Comparison of ENCODE assay signal across 11 mouse cellular contexts in the genomic region with DNA sequence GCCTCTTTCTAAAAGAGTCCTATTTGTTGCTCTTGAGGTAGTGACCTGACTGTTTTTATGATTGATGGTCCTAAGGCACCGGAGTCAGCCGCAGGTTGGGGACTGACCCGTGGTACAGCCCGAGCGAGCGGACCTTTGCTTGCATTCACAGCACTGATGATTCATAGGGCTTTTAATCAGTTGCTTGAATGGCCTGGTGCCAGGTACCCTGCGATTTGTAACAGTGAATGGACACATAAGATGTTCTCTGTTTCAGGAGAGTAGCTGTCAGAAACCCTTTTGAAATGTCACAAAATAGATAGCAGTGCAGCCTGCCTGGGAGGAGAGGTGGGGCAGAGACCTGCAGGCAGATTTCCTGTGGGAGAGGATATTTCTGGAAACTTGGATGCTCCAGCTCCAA. TPM values are rescaled to one million over a fixed set of nuclear protein-coding genes. Genes with fewer than 3 reads are reported as not detected.
DNase-seq lines count a peak whose midpoint lies in the region; ATAC-seq lines count a peak whose summit lies in the region.
"Had no signal": no experiment of that assay in that cellular context is flagged by ENCODE, and none has a peak within 500 bp of the region (broad histone marks: within the 10 kb centered on the region; RNA-seq: fewer than 3 reads in every experiment).

No protein-coding gene starts in this region.

- no peaks in the 10 kb centered on the region for H3K9me3 ChIP-seq in heart, embryonic 12.5 days (replicated peaks)
- no peaks in the 10 kb centered on the region for H3K9me3 ChIP-seq in midbrain, embryonic 11.5 days (ENCODE audit: control insufficient read depth, low read length)
- H3K9me3 ChIP-seq in midbrain, embryonic 10.5 days (replicated peaks): no peaks in the 10 kb centered on the region
- H3K9me3 ChIP-seq: lung, embryonic 15.5 days had no signal

- H3K27ac ChIP-seq in heart, embryonic 12.5 days (ENCODE audit: poor library complexity, severe bottlenecking): no peak overlapping the region; the same call in 1 of the 2 replicates
- no peak overlapping the region for H3K27ac ChIP-seq in midbrain, embryonic 11.5 days (ENCODE audit: low read depth, low read length)
- no peak overlapping the region for H3K27ac ChIP-seq in midbrain, embryonic 10.5 days (replicated peaks)
- H3K27ac ChIP-seq: lung, embryonic 15.5 days had no signal

- peak overlapping the region; percentile 27; the same call in 1 of the 2 replicates for H3K4me2 ChIP-seq in heart, embryonic 12.5 days
- H3K4me2 ChIP-seq in midbrain, embryonic 11.5 days: no peak overlapping the region
- H3K4me2 ChIP-seq: lung, embryonic 15.5 days had no signal

- DNase-seq in heart, postnatal 14 days: no peak
- peak; percentile 76 for DNase-seq in midbrain, embryonic 11.5 days (ENCODE audit: low spot score, missing footprints)
- no peak for DNase-seq in midbrain, embryonic 10.5 days (ENCODE audit: low spot score)
- peak; percentile 78 to 79 for DNase-seq in cerebellum, postnatal 14 days
- peak; percentile 64 for DNase-seq in testis, postnatal 10 days (ENCODE audit: low spot score)
- DNase-seq in left cerebral cortex, adult 9 months (ENCODE audit: low spot score in 2 of 2): no peak
- DNase-seq: gastrocnemius, postnatal 25 days had no signal

- WGBS in heart, embryonic 12.5 days: 28% methylated on average over 7 of the region's 7 CpGs
- WGBS in midbrain, embryonic 11.5 days: 85% methylated on average over 7 of the region's 7 CpGs
- 93% methylated on average over 7 of the region's 7 CpGs for WGBS in midbrain, embryonic 10.5 days

- no peak overlapping the region for H3K9ac ChIP-seq in heart, embryonic 12.5 days
- H3K9ac ChIP-seq in midbrain, embryonic 11.5 days (ENCODE audit: low read length): no peak overlapping the region
- H3K9ac ChIP-seq: lung, embryonic 15.5 days had no signal

- H3K27me3 ChIP-seq in heart, embryonic 12.5 days (replicated peaks): peaks cover 36% of the 10 kb centered on the region
- H3K27me3 ChIP-seq in midbrain, embryonic 11.5 days (ENCODE audit: control insufficient read depth, insufficient read depth, low read length): no peaks in the 10 kb centered on the region
- H3K27me3 ChIP-seq in midbrain, embryonic 10.5 days (ENCODE audit: low read depth, poor library complexity, severe bottlenecking): peaks cover 53% of the 10 kb centered on the region

- peaks cover 38% of the 10 kb centered on the region for H3K4me1 ChIP-seq in heart, embryonic 12.5 days (replicated peaks)
- peaks cover 25% of the 10 kb centered on the region for H3K4me1 ChIP-seq in midbrain, embryonic 11.5 days (ENCODE audit: control insufficient read depth, insufficient read depth, low read length)
- H3K4me1 ChIP-seq in midbrain, embryonic 10.5 days: peaks cover 60% of the 10 kb centered on the region
- H3K4me1 ChIP-seq: lung, embryonic 15.5 days had no signal

- intact Hi-C loops in heart, postnatal 14 days (cut with DNase I): no loop called here

- ATAC-seq in heart, embryonic 12.5 days (ENCODE audit: insufficient number of reproducible peaks, low FRiP score): peak; percentile 64
- ATAC-seq in midbrain, embryonic 11.5 days (ENCODE audit: low FRiP score): no peak
- ATAC-seq in megakaryocyte, adult 5-6 weeks (ENCODE audit: poor library complexity, severe bottlenecking): no peak

- H3K36me3 ChIP-seq in heart, embryonic 12.5 days: no peaks in the 10 kb centered on the region
- H3K36me3 ChIP-seq in midbrain, embryonic 11.5 days (ENCODE audit: control insufficient read depth, insufficient read depth, low read length): no peaks in the 10 kb centered on the region
- no peaks in the 10 kb centered on the region for H3K36me3 ChIP-seq in midbrain, embryonic 10.5 days
- H3K36me3 ChIP-seq: lung, embryonic 15.5 days had no signal

- no peak overlapping the region for H3K4me3 ChIP-seq in heart, embryonic 12.5 days
- H3K4me3 ChIP-seq in midbrain, embryonic 11.5 days (ENCODE audit: low read depth, low read length): no peak overlapping the region
- H3K4me3 ChIP-seq in midbrain, embryonic 10.5 days: no peak overlapping the region
- H3K4me3 ChIP-seq: lung, embryonic 15.5 days had no signal

RNA-seq across cellular contexts. Expression of gene Rgs8, which starts 16.3 kb away (rescaled TPM):
- 0.90 and 1.1 TPM in 2 replicates for polyA plus RNA-seq in heart, embryonic 12.5 days (2016; fragmentation: Nextera tagmentation; extraction: Ambion mirVana)
- total RNA-seq in heart, postnatal 14 days (2021): not detected
- 12.7 and 14.1 TPM in 2 replicates for polyA plus RNA-seq in midbrain, embryonic 11.5 days (2014; fragmentation: Nextera tagmentation; extraction: Ambion mirVana)
- polyA plus RNA-seq in midbrain, embryonic 10.5 days (2016; fragmentation: Nextera tagmentation; extraction: Ambion mirVana): 8.3 and 15.1 TPM in 2 replicates
- not detected in 2 replicates for total RNA-seq in megakaryocyte, adult 5-6 weeks (2015)
- 0.33 TPM in 1 of 2 replicates, not detected in the other for total RNA-seq in megakaryocyte, adult 5-6 weeks (2017)
- total RNA-seq: neutrophil, adult 5-6 weeks had no signal

Comparison
In these comparisons a context has a peak if more than half of its experiments do, and no peak if none do; other contexts are left out.
1. DNase-seq: peak in midbrain, embryonic 11.5 days (single experiment), cerebellum, postnatal 14 days (2 of 2) and testis, postnatal 10 days (single experiment); none in heart, postnatal 14 days (0 of 2), midbrain, embryonic 10.5 days (single experiment) and left cerebral cortex, adult 9 months (0 of 2).